Mouse (Mus musculus) retina, postnatal 1 day (tissue): ENCODE measurements around the gene Olfr559.
A peak's percentile ranks its signal among the peaks of the same experiment; 100 is the strongest.

ENCODE experiments used
- DNase-seq: peaks from one replicate; pipeline ENCODE4 v3.0.0-alpha.2; 2012

The Olfr559 gene

DNA sequence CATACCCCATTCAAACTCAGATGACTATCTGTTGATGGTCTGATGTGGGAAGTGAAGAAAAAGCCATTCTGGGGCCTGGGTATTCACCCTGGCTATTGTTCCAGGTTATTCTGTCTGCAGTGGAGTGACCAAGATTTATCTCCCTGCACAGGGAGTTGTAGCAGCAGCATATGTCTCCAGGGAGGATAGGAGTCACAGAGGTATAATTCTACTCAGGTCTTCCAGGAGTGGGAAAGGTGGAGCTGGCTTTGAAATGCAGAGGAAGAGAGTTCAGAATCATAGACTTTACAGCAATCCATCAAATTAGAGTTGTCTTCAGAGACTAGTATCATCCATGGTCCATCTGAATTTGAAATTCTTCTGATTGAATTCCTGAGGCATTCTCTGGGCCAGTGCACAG, at the start of gene Olfr559:
Gene Olfr559, minus strand, starts transcription at position 101 of the 400 bp plus-strand sequence.
- no peak for DNase-seq

DNA sequence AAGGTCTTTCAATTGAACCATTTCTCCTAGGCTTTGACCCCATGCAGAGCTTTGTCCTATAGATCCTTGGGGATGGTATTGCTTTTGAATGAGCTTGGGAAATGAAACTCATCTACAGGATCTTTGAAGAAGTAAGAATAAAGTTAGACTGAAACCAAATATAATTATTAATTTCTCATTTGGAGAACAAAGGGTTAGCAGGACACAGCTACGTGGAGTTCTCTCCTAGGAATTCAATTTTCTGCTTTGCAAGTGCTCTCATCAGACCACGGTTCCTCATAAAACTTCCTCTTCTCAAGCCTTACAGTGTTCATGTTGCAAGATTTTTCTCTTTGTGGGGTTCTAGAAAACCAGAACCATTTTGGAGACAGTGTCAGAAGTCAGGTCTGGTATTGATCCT, 43.6 kb upstream of the Olfr559 start, which contains the start of gene Olfr561:
Gene Olfr561, plus strand, starts transcription at position 301 of the 400 bp plus-strand sequence.
- no peak for DNase-seq

DNA sequence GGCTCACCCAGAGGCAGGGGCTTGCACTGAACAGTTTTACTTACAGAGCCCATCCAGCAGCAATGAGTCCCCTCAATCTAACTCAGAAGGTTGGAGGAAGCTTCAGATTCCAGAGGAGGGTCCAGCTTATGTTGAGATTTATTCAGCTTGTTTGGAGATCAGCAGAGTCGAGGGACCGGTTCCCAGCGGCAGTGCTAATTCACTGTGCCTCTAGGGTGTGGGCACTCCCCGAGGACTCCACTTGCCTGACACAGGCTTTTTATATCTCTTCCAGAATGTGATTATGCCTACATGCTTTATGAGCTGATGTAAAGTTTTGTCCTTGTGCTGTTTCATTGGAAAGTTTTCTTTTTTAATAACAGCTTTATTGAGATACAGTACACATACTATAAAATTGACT, 32.0 kb upstream of the Olfr559 start, which contains the start of the genes Olfr560 and Olfr78:
Gene Olfr560, minus strand, starts transcription at position 101 of the 400 bp plus-strand sequence.
Gene Olfr78, minus strand, starts transcription at position 206 of the 400 bp plus-strand sequence.
- DNase-seq = no peak

DNA sequence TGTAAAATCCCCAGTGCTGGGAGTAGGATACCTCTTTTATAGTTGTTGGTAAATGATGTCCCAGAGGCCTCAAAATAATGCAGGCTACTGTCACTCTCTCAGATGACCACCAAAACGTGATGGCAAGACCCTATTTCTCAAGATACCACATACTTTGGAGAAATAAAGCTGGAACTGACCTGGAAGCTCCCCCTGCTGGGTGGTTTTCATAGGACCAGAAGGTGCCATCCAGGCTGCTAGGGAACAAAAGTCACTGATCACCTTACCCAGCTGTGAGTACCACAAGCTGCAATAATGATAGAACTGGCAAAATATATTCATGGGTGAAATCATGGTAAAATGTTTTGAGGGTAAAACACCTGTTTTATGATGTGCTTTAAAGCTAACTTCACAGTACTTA, 24.8 kb upstream of the Olfr559 start:
- DNase-seq = no peak

DNA sequence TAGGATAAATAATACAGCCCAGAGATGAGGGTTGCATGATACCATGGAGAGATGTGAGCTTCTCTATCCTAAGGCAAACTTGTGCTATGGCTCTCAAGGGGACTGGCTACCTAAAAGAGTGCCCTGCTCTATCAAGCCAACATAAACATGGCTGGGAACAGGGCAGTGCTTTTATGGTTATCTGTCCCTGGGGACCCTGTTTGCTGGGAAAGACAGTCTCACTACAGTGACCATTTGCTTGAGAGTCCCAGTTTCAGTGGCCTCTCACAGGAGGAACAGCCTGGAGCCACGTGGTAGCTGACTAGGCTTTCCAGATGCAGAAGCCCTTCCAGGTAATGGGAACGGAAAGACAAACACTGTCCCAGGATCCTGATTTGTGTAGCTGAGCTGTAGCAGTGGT, 10.4 kb upstream of the Olfr559 start:
- DNase-seq = no peak

DNA sequence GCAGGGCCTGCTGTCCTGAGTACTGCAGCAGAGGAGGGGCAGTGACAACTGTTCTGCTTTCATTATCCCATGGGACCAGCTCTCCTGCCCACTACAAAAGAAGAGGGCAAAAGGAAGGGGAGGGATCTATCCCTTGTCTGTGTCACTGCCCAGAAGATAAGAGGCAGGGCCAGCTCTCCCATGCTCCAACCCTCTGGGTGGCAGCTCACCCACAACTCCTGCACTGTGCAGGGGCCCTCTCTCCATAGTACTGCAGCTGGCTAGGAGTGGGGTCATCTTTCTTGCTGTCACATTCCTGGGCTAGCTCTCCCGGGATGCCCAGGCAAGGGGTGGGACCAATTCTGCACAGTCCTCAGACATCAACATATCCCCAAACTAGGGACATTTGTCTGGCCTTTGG, 6.5 kb upstream of the Olfr559 start:
- DNase-seq = no peak

DNA sequence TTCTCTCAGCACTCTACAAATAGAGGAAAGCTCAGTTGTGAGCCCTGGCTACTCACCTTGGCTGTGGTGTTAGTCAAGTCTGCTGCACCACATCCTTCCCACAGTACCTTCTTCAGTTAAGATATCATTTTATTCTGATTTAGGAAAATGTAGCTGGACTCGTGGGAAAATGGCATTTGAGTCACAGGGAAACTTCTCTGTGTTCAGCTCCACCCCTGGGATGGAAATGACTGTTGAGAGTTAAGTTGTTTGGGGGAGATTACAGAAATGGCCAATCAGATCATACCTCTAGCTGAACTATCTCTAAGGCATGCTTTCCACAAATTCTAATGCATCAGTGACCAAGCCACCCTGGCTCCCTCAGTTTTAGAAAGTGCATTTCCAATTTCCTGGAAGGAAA, 8.3 kb downstream of the Olfr559 start, which contains the start of gene Olfr33:
Gene Olfr33, minus strand, starts transcription at position 101 of the 400 bp plus-strand sequence.
- DNase-seq = no peak

DNA sequence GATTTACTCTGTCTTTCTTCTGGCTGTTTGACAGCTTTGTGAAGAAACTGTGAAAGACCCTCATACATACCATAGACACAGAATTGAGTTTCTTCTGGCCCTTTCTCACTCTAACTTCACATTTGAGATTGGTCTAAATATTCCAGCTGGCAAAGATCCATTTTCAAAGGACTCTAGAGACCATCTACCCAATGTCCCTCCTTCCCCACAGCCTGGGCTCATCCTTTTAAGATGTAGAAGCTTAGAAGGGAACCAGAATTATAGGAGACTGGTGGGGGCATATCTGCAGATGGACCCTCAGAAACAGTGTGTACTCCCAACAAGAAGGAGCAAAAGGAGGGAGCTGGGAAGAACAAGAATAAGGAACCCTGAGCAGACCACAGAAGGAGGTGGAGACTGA, 25.4 kb downstream of the Olfr559 start, which contains the start of gene Olfr558:
Gene Olfr558, plus strand, starts transcription at position 301 of the 400 bp plus-strand sequence.
- no peak for DNase-seq

DNA sequence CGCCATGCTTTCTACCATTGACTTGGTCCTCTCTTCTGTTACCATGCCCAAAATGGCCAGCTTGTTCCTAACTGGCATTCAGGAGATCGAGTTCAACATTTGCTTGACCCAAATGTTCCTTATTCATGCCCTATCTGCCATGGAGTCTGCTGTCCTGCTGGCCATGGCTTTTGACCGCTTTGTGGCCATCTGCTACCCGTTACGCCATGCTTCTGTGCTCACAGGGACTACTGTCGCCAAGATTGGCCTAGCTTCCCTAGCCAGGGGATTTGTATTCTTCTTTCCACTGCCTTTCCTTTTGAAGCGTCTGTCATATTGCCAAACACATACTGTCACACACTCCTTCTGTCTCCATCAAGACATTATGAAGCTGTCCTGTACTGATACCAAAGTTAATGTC, 28.8 kb downstream of the Olfr559 start:
- no peak for DNase-seq

DNA sequence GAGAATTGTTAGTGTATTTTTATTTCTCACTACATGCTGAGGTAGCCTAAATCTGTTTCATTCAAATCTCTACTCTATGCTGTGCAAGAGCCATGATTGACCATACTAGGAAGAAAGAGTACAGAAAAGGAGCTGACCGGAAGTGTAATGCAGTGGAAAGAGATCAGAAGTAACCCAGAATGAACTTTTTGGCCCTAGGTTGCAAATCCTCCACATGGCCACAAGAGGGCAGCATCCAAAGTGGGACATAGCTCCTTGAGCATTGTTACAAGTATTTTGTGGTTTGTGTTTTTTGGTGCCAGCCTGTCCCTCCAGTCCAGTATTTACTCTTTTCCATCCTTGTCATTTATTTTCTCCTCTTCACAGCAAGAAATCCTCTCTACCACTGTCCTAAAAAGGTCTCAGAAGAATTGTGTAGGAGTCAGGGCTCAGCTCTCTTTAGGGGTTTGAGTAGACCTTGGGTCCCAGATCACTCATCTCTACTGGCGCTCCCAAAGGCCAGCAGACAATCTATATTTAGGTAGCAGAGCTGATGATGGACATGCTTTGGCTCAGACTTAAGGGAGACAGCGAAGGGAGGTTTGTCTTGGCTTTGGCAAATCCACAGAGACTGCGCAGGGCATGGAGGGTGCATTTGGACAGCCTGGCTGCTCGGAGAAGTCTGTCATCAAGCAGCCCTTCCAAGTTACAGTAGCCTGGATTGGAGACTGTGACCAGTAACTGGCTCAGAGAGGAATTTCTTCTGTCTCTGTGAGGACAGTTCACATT, 31.7 kb downstream of the Olfr559 start, which contains the start of gene Olfr557:
Gene Olfr557, plus strand, starts transcription at position 553 of the 768 bp plus-strand sequence.
- DNase-seq = peak; percentile 64

DNA sequence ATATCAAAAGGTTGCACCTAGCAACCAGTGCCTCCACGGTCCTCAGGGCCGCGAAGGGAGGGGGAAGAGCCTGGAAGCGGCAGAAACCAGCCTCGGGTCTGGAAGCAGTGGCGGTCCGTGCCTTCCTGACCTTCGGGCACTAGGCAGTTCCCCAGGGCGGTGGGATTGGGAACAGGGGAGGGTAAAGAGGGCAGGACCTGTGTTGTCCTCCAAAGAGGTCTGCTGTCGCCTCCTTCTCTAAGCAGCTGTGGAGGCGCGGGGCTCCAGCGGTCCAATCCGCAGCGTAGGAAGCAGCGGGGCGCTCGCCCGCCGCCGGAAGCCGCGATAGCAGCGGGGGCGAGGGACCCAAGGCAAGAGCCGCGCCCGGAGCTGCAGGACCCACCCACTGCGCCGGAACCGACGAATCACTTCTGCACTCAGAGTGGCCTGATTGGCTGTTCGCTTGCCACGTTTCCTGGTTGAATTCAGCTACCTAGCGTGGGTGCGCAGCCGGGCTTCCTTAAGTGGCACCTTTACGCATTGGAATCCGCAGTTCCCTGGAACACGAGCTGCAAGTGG, 40.3 kb downstream of the Olfr559 start, which contains the start of gene Trim68:
Gene Trim68, minus strand, starts transcription at position 384 of the 558 bp plus-strand sequence.
- DNase-seq = peak; percentile 93

DNA sequence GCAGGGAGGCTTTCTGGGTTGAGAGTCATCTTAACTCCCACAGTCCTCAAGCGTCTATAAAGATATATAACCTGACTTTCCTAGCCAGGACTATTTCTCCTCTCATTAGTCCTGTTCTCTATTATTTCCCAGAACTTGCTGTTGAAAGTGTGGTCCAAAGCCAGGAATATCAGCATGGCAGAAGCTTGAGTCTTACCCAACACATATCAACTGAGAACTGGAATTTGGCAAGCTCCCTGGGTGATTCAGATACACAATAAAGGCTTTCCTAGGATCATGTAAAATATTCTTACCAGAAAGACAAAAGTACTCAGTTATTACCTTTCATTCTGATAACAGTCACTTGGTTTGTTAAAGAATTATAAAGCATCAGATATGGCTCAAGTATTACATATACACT, 45.4 kb downstream of the Olfr559 start:
- no peak for DNase-seq

DNA sequence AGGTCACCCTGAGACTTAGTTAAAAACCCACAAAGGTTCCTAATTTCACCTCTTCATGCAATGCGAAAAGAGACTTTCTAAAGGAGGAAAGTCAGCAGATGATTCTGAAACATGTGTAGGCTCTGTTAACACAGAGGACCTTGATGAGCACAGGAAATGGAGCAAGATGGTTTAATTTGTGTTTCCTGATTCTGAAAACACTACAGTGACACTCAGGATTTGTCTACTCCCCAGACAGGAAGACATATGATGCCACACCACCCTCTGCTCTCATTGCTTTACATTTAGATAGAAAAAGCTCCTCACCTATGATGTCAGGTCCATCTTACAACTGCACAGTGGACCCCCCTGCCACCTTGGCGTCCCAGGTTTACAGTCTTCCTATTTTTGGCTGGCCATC, 51.1 kb downstream of the Olfr559 start:
- DNase-seq = no peak
